Mouse (Mus musculus): Measurements from ENCODE around the gene Asic5.

The Asic5 gene

GRCm38 (mm10) chr3:82014148-82014703 lies 32.1 kb downstream of the Asic5 start:
- DNase-seq (ENCODE audit: low spot score), result no peak

- no peak for DNase-seq (ENCODE audit: low spot score)
These were observed 40.4 kb downstream of the Asic5 start for GRCm38 (mm10) chr3:82022421-82022920.

- peak; percentile 38 for DNase-seq (ENCODE audit: low spot score)
These were observed 41.0 kb downstream of the Asic5 start for GRCm38 (mm10) chr3:82023065-82023464.

- DNase-seq (ENCODE audit: low spot score), result no peak
These were observed 45.2 kb downstream of the Asic5 start for GRCm38 (mm10) chr3:82027286-82027685.

- DNase-seq (ENCODE audit: low spot score), result peak; percentile 29
These were observed 47.1 kb downstream of the Asic5 start for GRCm38 (mm10) chr3:82029229-82029628.

GRCm38 (mm10) chr3:82030008-82030748 lies 48.1 kb downstream of the Asic5 start:
- DNase-seq (ENCODE audit: low spot score), result no peak

GRCm38 (mm10) chr3:82036262-82037044 lies 54.4 kb downstream of the Asic5 start:
- DNase-seq (ENCODE audit: low spot score), result no peak

- DNase-seq (ENCODE audit: low spot score), result no peak
These were observed 61.6 kb downstream of the Asic5 start for GRCm38 (mm10) chr3:82043676-82044075.

- no peak for DNase-seq (ENCODE audit: low spot score)
These were observed 62.8 kb downstream of the Asic5 start for GRCm38 (mm10) chr3:82044902-82045301.

GRCm38 (mm10) chr3:82046087-82046486 lies 64.0 kb downstream of the Asic5 start:
- no peak for DNase-seq (ENCODE audit: low spot score)

GRCm38 (mm10) chr3:82047100-82047753 lies 65.1 kb downstream of the Asic5 start:
- DNase-seq (ENCODE audit: low spot score), result no peak

GRCm38 (mm10) chr3:82048078-82048477 lies 66.0 kb downstream of the Asic5 start:
- DNase-seq (ENCODE audit: low spot score), result no peak

- no peak for DNase-seq (ENCODE audit: low spot score)
These were observed 66.6 kb downstream of the Asic5 start for GRCm38 (mm10) chr3:82048681-82049080.

- DNase-seq (ENCODE audit: low spot score), result no peak
These were observed 69.4 kb downstream of the Asic5 start for GRCm38 (mm10) chr3:82051468-82051867.

- DNase-seq (ENCODE audit: low spot score), result no peak
These were observed 69.9 kb downstream of the Asic5 start for GRCm38 (mm10) chr3:82052029-82052428.

GRCm38 (mm10) chr3:82054283-82054974 lies 72.3 kb downstream of the Asic5 start:
- DNase-seq (ENCODE audit: low spot score), result no peak

- no peak for DNase-seq (ENCODE audit: low spot score)
These were observed 75.1 kb downstream of the Asic5 start for GRCm38 (mm10) chr3:82057201-82057600.

GRCm38 (mm10) chr3:82061402-82062180 lies 79.5 kb downstream of the Asic5 start:
- DNase-seq (ENCODE audit: low spot score), result no peak

GRCm38 (mm10) chr3:82067830-82068229 lies 85.7 kb downstream of the Asic5 start:
- DNase-seq (ENCODE audit: low spot score), result no peak
